Mouse (Mus musculus) retina, postnatal 7 days (tissue): ENCODE results near the gene Gpsm1.

Source experiments
- DNase-seq: peaks from one replicate; pipeline ENCODE4 v3.0.0-alpha.2; 2012; ENCODE audit warnings: low read depth, low spot score

Gene Gpsm1

GRCm38 (mm10) chr2:26339204-26339551 lies 23.9 kb downstream of the Gpsm1 start:
- DNase-seq: no peak

GRCm38 (mm10) chr2:26341510-26341981 lies 26.2 kb downstream of the Gpsm1 start:
- no peak for DNase-seq

GRCm38 (mm10) chr2:26342044-26342443 lies 26.7 kb downstream of the Gpsm1 start:
- no peak for DNase-seq

GRCm38 (mm10) chr2:26342609-26343490 lies 27.5 kb downstream of the Gpsm1 start:
- no peak for DNase-seq

GRCm38 (mm10) chr2:26348241-26348640 lies 32.9 kb downstream of the Gpsm1 start:
- no peak for DNase-seq

GRCm38 (mm10) chr2:26351358-26352290 lies 36.3 kb downstream of the Gpsm1 start, which contains the start of gene Dnlz:
Dnlz (minus strand) TSS chr2:26352110.
- peak; percentile 86 for DNase-seq

GRCm38 (mm10) chr2:26352291-26352910 lies 37.1 kb downstream of the Gpsm1 start:
- no peak for DNase-seq

- DNase-seq: no peak
Observed at GRCm38 (mm10) chr2:26353066-26353980, 38.0 kb downstream of the Gpsm1 start.

- no peak for DNase-seq
Observed at GRCm38 (mm10) chr2:26354401-26354800, 39.1 kb downstream of the Gpsm1 start.

- no peak for DNase-seq
Observed at GRCm38 (mm10) chr2:26356231-26356630, 40.9 kb downstream of the Gpsm1 start.

GRCm38 (mm10) chr2:26356678-26357077 lies 41.4 kb downstream of the Gpsm1 start:
- no peak for DNase-seq

GRCm38 (mm10) chr2:26357484-26357883 lies 42.2 kb downstream of the Gpsm1 start:
- DNase-seq: no peak

GRCm38 (mm10) chr2:26358667-26359320 lies 43.5 kb downstream of the Gpsm1 start:
- DNase-seq: no peak

- no peak for DNase-seq
Observed at GRCm38 (mm10) chr2:26359983-26360382, 44.7 kb downstream of the Gpsm1 start.

GRCm38 (mm10) chr2:26360772-26361171 lies 45.5 kb downstream of the Gpsm1 start, which contains the start of gene Card9:
Card9 (minus strand) TSS chr2:26360918.
- no peak for DNase-seq

GRCm38 (mm10) chr2:26362991-26363390 lies 47.7 kb downstream of the Gpsm1 start:
- no peak for DNase-seq

- no peak for DNase-seq
Observed at GRCm38 (mm10) chr2:26363481-26363880, 48.2 kb downstream of the Gpsm1 start.

GRCm38 (mm10) chr2:26364738-26365465 lies 49.6 kb downstream of the Gpsm1 start:
- no peak for DNase-seq

GRCm38 (mm10) chr2:26367911-26368310 lies 52.6 kb downstream of the Gpsm1 start:
- DNase-seq: no peak
